Mouse (Mus musculus): Measurements from ENCODE around the gene Fbxo21. TPM values are rescaled to one million over a fixed set of nuclear protein-coding genes. Genes with fewer than 3 reads are reported as not detected.

The Fbxo21 gene
- total and polyA plus RNA-seq, 3 experiments: 10.7 to 19.3 (median 13.7) TPM

DNA sequence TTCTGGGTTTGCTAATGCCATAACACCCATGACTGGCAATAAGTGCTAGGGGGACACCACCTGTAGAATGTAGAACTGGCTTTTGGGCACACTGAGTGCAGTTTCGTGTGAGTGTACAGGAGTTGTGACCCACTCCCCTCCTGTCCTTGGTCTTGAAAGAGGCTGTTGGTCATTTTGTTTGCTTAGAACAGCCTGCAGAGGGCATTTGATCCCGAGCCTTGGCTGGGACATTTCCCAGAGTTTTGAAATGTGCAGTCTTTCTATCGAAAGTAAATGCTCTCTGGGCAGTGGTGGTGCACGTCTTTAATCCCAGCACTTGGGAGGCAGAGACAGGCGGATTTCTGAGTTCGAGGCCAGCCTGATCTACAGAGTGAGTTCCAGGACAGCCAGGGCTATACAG, 19.4 kb downstream of the Fbxo21 start:
- no peak overlapping the region for H3K27ac ChIP-seq (ENCODE audit: insufficient read depth, low read depth)
- in situ Hi-C loops (cut with MboI; ENCODE audit: low pct_ligation_motif_present, low pct_unique_long_range_greater_than_20kb, low sequenced_read_pairs): no loop called here
- no peak overlapping the region for H3K4me3 ChIP-seq (replicated peaks in 1 of 3; ENCODE audit: low read depth in 2 of 3, low read length in 2 of 3, poor library complexity in 1 of 3)
- TF ChIP-seq CHD2 (IDR thresholded peaks at IDR 0.05; ENCODE audit: low read length) (no peak), ELF1 (IDR thresholded peaks at IDR 0.05; ENCODE audit: low read depth, low read length) (no peak), BHLHE40 (IDR thresholded peaks at IDR 0.05; ENCODE audit: low read depth, low read length) (no peak), ZC3H11A (IDR thresholded peaks at IDR 0.05; ENCODE audit: low read depth, low read length) (no peak), POLR2A (IDR thresholded peaks at IDR 0.05; ENCODE audit: low read depth, low read length) (no peak), MYC (IDR thresholded peaks at IDR 0.05; ENCODE audit: low read depth, low read length) (no peak), PAX5 (IDR thresholded peaks at IDR 0.05; ENCODE audit: low read length) (no peak), E2F4 (IDR thresholded peaks at IDR 0.05; ENCODE audit: insufficient replicate concordance, low read depth, low read length) (no peak), POLR2AphosphoS2 (IDR thresholded peaks at IDR 0.05; ENCODE audit: low read depth, low read length) (no peak), CTCF (conservative IDR thresholded peaks at IDR 0.05 in 1 of 2, IDR thresholded peaks at IDR 0.05 in 1 of 2; ENCODE audit: low read depth in 2 of 2, low read length in 2 of 2) (no peak), USF1 (IDR thresholded peaks at IDR 0.05; ENCODE audit: low read depth, low read length) (no peak), MXI1 (IDR thresholded peaks at IDR 0.05; ENCODE audit: low read depth, low read length) (no peak), ZNF384 (IDR thresholded peaks at IDR 0.05; ENCODE audit: low read depth, low read length) (no peak)
- peaks cover 71 to 96% of the 10 kb centered on the region in 2 experiments for H3K36me3 ChIP-seq (replicated peaks in 1 of 2; ENCODE audit: control insufficient read depth in 1 of 2, insufficient read depth in 1 of 2, low read length in 1 of 2)
- H3K4me1 ChIP-seq (ENCODE audit: control insufficient read depth in 1 of 2, insufficient read depth in 2 of 2): peaks cover 0 to 2% of the 10 kb centered on the region in 2 experiments; a peak in 2 of 4 replicates
- no peaks in the 10 kb centered on the region for H3K79me2 ChIP-seq (replicated peaks; ENCODE audit: control insufficient read depth, extremely low read depth, insufficient read depth, poor library complexity, severe bottlenecking)
- no peaks in the 10 kb centered on the region for H3K27me3 ChIP-seq (replicated peaks)
- no peak for DNase-seq (ENCODE audit: extremely low read depth)
- no peak overlapping the region for H3K9ac ChIP-seq (ENCODE audit: insufficient read depth, low read depth)
- H3K9me3 ChIP-seq (replicated peaks; ENCODE audit: low read length): no peaks in the 10 kb centered on the region
- no peak overlapping the region for H3K4me2 ChIP-seq (ENCODE audit: insufficient read depth, low read depth, poor library complexity, severe bottlenecking)
- dilution Hi-C loops (cut with MboI; ENCODE audit: extremely low pct_ligation_motif_present, extremely low pct_unique_long_range_greater_than_20kb, low sequenced_read_pairs): no loop called here

DNA sequence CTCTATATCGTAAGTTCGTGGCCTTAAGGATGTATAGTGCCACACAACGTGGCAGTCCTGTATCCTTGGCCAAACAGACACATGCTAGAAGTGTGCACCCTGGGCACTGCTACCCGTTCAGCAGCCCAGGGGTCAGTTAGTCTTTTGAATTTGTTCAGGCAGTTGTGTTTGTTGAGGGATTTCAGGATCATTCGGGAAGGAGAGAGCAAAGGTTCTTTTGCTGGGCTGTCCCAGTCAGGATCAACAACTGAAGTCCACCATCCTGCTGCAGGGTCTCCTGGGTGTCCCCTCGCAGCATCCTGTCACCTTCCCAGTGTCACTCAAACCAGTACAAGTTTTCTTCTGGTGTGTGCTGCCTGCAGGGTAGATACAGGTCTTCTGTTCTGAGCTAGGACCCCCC, 20.1 kb downstream of the Fbxo21 start:
- Histone ChIP-seq H3K79me2 (replicated peaks; ENCODE audit: control insufficient read depth, extremely low read depth, insufficient read depth, poor library complexity, severe bottlenecking) (no peaks in the 10 kb centered on the region), H3K4me2 (ENCODE audit: insufficient read depth, low read depth, poor library complexity, severe bottlenecking) (no peak overlapping the region), H3K9ac (ENCODE audit: insufficient read depth, low read depth) (no peak overlapping the region), H3K9me3 (replicated peaks; ENCODE audit: low read length) (no peaks in the 10 kb centered on the region), H3K27me3 (replicated peaks) (no peaks in the 10 kb centered on the region), H3K27ac (ENCODE audit: insufficient read depth, low read depth) (no peak overlapping the region), H3K4me1 (ENCODE audit: control insufficient read depth in 1 of 2, insufficient read depth in 2 of 2) (no peaks in the 10 kb centered on the region), H3K36me3 (replicated peaks in 1 of 2; ENCODE audit: control insufficient read depth in 1 of 2, insufficient read depth in 1 of 2, low read length in 1 of 2) (peaks cover 71 to 96% of the 10 kb centered on the region in 2 experiments), H3K4me3 (replicated peaks in 1 of 3; ENCODE audit: low read depth in 2 of 3, low read length in 2 of 3, poor library complexity in 1 of 3) (no peak overlapping the region)
- TF ChIP-seq RAD21 (IDR thresholded peaks at IDR 0.05; ENCODE audit: low read depth, low read length): no peak
- in situ Hi-C loops (cut with MboI; ENCODE audit: low pct_ligation_motif_present, low pct_unique_long_range_greater_than_20kb, low sequenced_read_pairs) (no loop called here), dilution Hi-C loops (cut with MboI; ENCODE audit: extremely low pct_ligation_motif_present, extremely low pct_unique_long_range_greater_than_20kb, low sequenced_read_pairs) (no loop called here)
- no peak for DNase-seq (ENCODE audit: extremely low read depth)

DNA sequence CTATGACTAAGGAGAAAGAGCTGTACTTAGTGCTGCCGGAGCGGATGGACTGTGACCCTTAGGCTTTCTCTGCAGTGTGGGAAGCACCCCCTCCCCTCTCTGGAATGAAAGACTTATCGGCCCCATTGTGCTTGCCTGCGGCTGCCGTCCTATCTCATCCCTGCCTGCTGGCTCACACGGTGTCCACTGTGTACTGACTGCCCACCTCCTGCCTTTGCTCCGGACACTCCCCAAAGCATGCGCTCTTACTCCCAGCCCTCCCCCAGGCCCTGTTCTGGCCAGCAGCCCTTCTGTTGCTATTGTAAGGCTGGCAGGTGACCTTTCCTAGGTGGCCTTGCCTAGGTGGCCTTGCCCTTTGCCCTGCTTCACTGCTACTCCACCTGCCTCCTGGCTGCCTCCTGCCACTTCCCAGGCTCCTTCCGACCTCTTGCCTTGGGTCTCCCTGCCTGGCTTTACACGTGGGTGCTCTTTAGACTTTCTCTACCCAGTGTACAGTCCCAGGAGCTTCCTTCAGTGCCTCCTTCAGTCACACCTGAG, 21.0 kb downstream of the Fbxo21 start:
- peaks cover 75 to 96% of the 10 kb centered on the region in 2 experiments for H3K36me3 ChIP-seq (replicated peaks in 1 of 2; ENCODE audit: control insufficient read depth in 1 of 2, insufficient read depth in 1 of 2, low read length in 1 of 2)
- no peak for TF ChIP-seq MYC (IDR thresholded peaks at IDR 0.05; ENCODE audit: low read depth, low read length)
- TF ChIP-seq EP300 (IDR thresholded peaks at IDR 0.05; ENCODE audit: low read length): no peak
- TF ChIP-seq ZNF384 (IDR thresholded peaks at IDR 0.05; ENCODE audit: low read depth, low read length): no peak
- no peak for TF ChIP-seq ZKSCAN1 (IDR thresholded peaks at IDR 0.05; ENCODE audit: borderline replicate concordance, low read depth, low read length)
- TF ChIP-seq BHLHE40 (IDR thresholded peaks at IDR 0.05; ENCODE audit: low read depth, low read length): no peak
- no peak for TF ChIP-seq NELFE (IDR thresholded peaks at IDR 0.05; ENCODE audit: low read depth, low read length)
- TF ChIP-seq MAFK (IDR thresholded peaks at IDR 0.05; ENCODE audit: insufficient replicate concordance, low read length): no peak
- TF ChIP-seq TCF12 (IDR thresholded peaks at IDR 0.05; ENCODE audit: low read depth, low read length): no peak
- TF ChIP-seq IRF4 (IDR thresholded peaks at IDR 0.05; ENCODE audit: low read depth, low read length): no peak
- TF ChIP-seq KAT2A (IDR thresholded peaks at IDR 0.05; ENCODE audit: insufficient replicate concordance, low read length): no peak
- no peak for TF ChIP-seq UBTF (IDR thresholded peaks at IDR 0.05; ENCODE audit: low read depth, low read length)
- TF ChIP-seq ZMIZ1 (IDR thresholded peaks at IDR 0.05; ENCODE audit: low read depth, low read length): no peak
- no peak for TF ChIP-seq MEF2A (IDR thresholded peaks at IDR 0.05; ENCODE audit: borderline replicate concordance, low read depth, low read length)
- TF ChIP-seq ETS1 (conservative IDR thresholded peaks at IDR 0.05; ENCODE audit: low read depth, low read length): no peak
- no peak for TF ChIP-seq POLR2A (IDR thresholded peaks at IDR 0.05; ENCODE audit: low read depth, low read length)
- no peak for TF ChIP-seq RCOR1 (conservative IDR thresholded peaks at IDR 0.05; ENCODE audit: low read depth, low read length)
- TF ChIP-seq ELF1 (IDR thresholded peaks at IDR 0.05; ENCODE audit: low read depth, low read length): no peak
- H3K27ac ChIP-seq (ENCODE audit: insufficient read depth, low read depth): no peak overlapping the region
- no peaks in the 10 kb centered on the region for H3K27me3 ChIP-seq (replicated peaks)
- H3K4me2 ChIP-seq (ENCODE audit: insufficient read depth, low read depth, poor library complexity, severe bottlenecking): no peak overlapping the region
- dilution Hi-C loops (cut with MboI; ENCODE audit: extremely low pct_ligation_motif_present, extremely low pct_unique_long_range_greater_than_20kb, low sequenced_read_pairs): no loop called here
- no peaks in the 10 kb centered on the region for H3K79me2 ChIP-seq (replicated peaks; ENCODE audit: control insufficient read depth, extremely low read depth, insufficient read depth, poor library complexity, severe bottlenecking)
- H3K4me1 ChIP-seq (ENCODE audit: control insufficient read depth in 1 of 2, insufficient read depth in 2 of 2): no peaks in the 10 kb centered on the region
- no peaks in the 10 kb centered on the region for H3K9me3 ChIP-seq (replicated peaks; ENCODE audit: low read length)
- no peak overlapping the region for H3K4me3 ChIP-seq (replicated peaks in 1 of 3; ENCODE audit: low read depth in 2 of 3, low read length in 2 of 3, poor library complexity in 1 of 3)
- H3K9ac ChIP-seq (ENCODE audit: insufficient read depth, low read depth): no peak overlapping the region
- in situ Hi-C loops (cut with MboI; ENCODE audit: low pct_ligation_motif_present, low pct_unique_long_range_greater_than_20kb, low sequenced_read_pairs): no loop called here
- DNase-seq (ENCODE audit: extremely low read depth): no peak

All from CH12.LX (cell line).